Mouse (Mus musculus) hindbrain, embryonic 11.5 days (tissue): ENCODE results near the gene Gdf1. TPM values are rescaled to one million over a fixed set of nuclear protein-coding genes. Genes with fewer than 3 reads are reported as not detected.
A peak's percentile ranks its signal among the peaks of the same experiment; 100 is the strongest.

ENCODE experiments used
- ATAC-seq: fragments of 200-750 bp; cut with Nextera tagmentation; 2 replicates; pipeline ENCODE4 v1.8.0; 2017; ENCODE audit warnings: mild to moderate bottlenecking, moderate TSS enrichment, moderate library complexity; ENCODE audit not compliant: low FRiP score
- DNase-seq: peaks from one replicate; pipeline ENCODE4 v3.0.0-alpha.2; 2015; ENCODE audit warnings: low spot score
- H3K27ac ChIP-seq: fragments of 300-500 bp; sonication (generic); 2 replicates; pipeline ENCODE4 v1.5.1; 2014; ENCODE audit warnings: mild to moderate bottlenecking, low read depth, low read length
- H3K27me3 ChIP-seq: fragments of 300-500 bp; sonication (generic); 2 replicates; pipeline ENCODE4 v1.6.1; 2014; ENCODE audit warnings: mild to moderate bottlenecking, low read length, moderate library complexity, mixed read lengths; ENCODE audit not compliant: control insufficient read depth, insufficient read depth
- H3K36me3 ChIP-seq: fragments of 300-500 bp; sonication (generic); 2 replicates; pipeline ENCODE4 v1.6.1; 2014; ENCODE audit warnings: mild to moderate bottlenecking, low read length, moderate library complexity, mixed read lengths; ENCODE audit not compliant: control insufficient read depth, insufficient read depth
- H3K4me1 ChIP-seq: fragments of 300-500 bp; sonication (generic); replicated peaks from 2 replicates; pipeline ENCODE4 v1.6.1; 2014; ENCODE audit warnings: low read length, mixed read lengths; ENCODE audit not compliant: control insufficient read depth, insufficient read depth
- H3K4me2 ChIP-seq: fragments of 300-500 bp; sonication (generic); replicated peaks from 2 replicates; pipeline ENCODE4 v1.6.1; 2014; ENCODE audit warnings: mild to moderate bottlenecking, low read depth, low read length
- H3K4me3 ChIP-seq: fragments of 300-500 bp; sonication (generic); 2 replicates; pipeline ENCODE4 v1.5.1; 2014; ENCODE audit warnings: low read depth, low read length
- H3K9ac ChIP-seq: fragments of 300-500 bp; sonication (generic); 2 replicates; pipeline ENCODE4 v1.6.1; 2014; ENCODE audit warnings: low read depth, low read length
- H3K9me3 ChIP-seq: fragments of 300-500 bp; sonication (generic); 2 replicates; pipeline ENCODE4 v1.6.1; 2016; ENCODE audit warnings: low read length; ENCODE audit not compliant: control insufficient read depth
- whole genome bisulfite sequencing: fragments of 180-500 bp; shearing (Covaris S2); extraction: QIAGEN DNeasy Blood & Tissue Kit; methylation state at CpG from one replicate; pipeline ENCODE4 v1.1.7; 2014; 5-methylcytosine and 5-hydroxymethylcytosine counted together
- polyA plus RNA-seq: library from polyadenylated mRNA; unstranded; fragments of >200 nt; fragmentation: Nextera tagmentation; extraction: Ambion mirVana; gene quantifications from 2 replicates; pipeline ENCODE4 v1.2.1, GENCODE M21; 2014

The Gdf1 gene
- polyA plus RNA-seq, 1 experiment from 2014 or later = 1.3 TPM

DNA sequence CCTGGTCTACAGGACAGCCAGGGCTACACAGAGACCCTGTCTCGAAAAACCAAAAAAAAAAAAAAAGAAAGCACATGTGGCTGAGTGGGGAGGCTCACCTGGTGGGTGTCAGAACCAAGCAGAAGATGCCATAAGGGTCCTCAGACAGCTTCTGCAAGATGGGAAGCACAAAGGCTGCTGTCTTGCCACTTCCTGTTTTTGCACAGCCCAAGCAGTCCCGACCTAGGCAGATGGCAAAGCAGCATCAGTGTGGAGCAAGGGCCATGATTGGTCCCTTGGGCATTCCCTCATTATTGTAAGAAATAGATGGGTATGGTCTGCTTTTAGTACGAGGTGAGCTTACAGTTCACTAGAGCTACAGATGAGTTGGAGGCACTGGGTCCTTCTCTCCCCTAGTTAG is 28.7 kb upstream of the Gdf1 start:
- Histone ChIP-seq H3K4me3 (no peak overlapping the region), H3K9me3 (no peaks in the 10 kb centered on the region), H3K9ac (no peak overlapping the region), H3K4me2 (no peak overlapping the region), H3K4me1 (peaks cover 6% of the 10 kb centered on the region; the same call in 1 of the 2 replicates), H3K27me3 (no peaks in the 10 kb centered on the region), H3K36me3 (peaks cover 5% of the 10 kb centered on the region; the same call in 1 of the 2 replicates), H3K27ac (no peak overlapping the region)
- DNase-seq = no peak
- 87% methylated on average over 3 of the region's 3 CpGs for WGBS
- no peak for ATAC-seq

DNA sequence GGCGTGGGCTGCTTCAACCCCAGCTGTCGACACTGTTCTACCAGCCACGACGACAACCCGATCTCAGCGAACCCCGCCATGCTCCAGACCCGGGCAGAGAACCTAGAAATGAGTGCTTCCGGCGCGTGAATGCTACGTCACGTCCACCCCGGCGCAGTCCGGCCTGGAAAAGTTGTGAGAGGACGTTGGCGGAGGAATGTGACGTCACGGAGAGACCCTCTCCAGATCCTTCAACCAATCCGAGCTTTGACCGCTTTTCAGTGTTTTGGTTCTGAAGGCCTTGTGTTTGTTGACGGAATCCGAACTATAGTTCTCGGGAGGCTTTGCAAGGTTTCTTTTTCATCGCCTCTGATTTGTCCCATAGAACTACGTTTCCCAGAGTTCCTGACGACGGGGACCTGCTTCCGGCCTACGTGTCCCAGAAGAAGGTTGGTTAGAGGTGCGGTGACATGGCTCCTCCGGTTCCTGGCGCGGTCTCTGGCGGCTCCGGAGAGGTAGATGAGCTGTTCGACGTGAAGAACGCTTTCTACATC is 27.2 kb upstream of the Gdf1 start, which contains the start of the genes Ddx49 and Cope:
Gene Ddx49, minus strand, starts transcription at position 132 of the 533 bp plus-strand sequence.
Gene Cope, plus strand, starts transcription at position 161 of the 533 bp plus-strand sequence.
- Histone ChIP-seq H3K36me3 (peaks cover 4% of the 10 kb centered on the region; the same call in 1 of the 2 replicates), H3K4me1 (peaks cover 6% of the 10 kb centered on the region; the same call in 1 of the 2 replicates), H3K27me3 (no peaks in the 10 kb centered on the region), H3K9ac (peak within 1 kb of the TSS; percentile 57), H3K4me3 (peak within 1 kb of the TSS; percentile 63), H3K9me3 (no peaks in the 10 kb centered on the region), H3K4me2 (peak within 1 kb of the TSS; percentile 81), H3K27ac (no peak within 1 kb of the TSS)
- ATAC-seq (peak; percentile 93), DNase-seq (peak; percentile 97)
- WGBS = under 1% methylated on average over 40 of the region's 40 CpGs

DNA sequence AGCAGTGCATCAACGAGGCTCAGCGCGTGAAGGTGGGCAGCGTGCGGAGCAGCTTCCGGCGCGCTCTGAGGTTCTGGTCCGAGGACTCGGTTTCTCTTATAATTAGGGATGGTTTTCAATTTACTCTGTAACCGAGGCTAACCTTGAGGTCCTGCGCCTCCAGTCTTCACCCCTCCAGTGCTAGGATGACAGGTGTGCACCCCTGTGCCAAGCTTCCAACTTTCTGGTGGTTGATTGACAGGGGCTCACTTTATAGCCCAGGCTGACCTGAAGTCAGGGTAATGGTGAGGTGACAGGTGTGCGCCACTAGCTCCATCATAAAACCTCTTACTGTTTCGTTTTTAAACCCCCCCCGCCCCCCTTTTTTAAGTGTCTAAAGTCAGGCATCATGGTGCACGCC is 26.7 kb upstream of the Gdf1 start:
- H3K9ac ChIP-seq = peak overlapping the region; percentile 57
- DNase-seq (no peak), ATAC-seq (peak; percentile 34; the same call in 1 of the 2 replicates)
- no peaks in the 10 kb centered on the region for H3K27me3 ChIP-seq
- H3K4me2 ChIP-seq = peak overlapping the region; percentile 81
- H3K36me3 ChIP-seq = peaks cover 5% of the 10 kb centered on the region; the same call in 1 of the 2 replicates
- H3K4me1 ChIP-seq = peaks cover 6% of the 10 kb centered on the region; the same call in 1 of the 2 replicates
- no peaks in the 10 kb centered on the region for H3K9me3 ChIP-seq
- 5% methylated on average over 16 of the region's 16 CpGs for WGBS
- peak overlapping the region; percentile 63 for H3K4me3 ChIP-seq
- no peak overlapping the region for H3K27ac ChIP-seq

DNA sequence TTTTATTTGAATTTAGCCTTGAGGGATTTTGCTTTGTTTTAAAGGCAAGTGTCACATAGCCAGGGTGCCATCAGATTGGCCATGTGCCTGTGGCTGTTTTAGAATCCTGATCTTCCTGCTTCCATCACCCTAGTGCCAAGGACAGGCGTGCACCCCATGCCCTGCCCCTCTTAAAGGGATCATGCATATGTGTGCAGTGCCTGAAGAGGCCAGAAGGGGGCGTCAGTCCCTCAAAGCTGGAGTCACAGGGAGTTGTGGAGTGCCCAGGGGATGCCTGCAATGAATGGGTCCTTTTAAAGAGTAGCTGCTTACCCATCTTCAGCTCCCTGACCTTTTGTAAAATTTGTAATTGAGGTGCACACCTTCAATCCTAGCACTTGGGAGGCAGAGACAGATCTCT is 20.3 kb upstream of the Gdf1 start:
- Histone ChIP-seq H3K27ac (no peak overlapping the region), H3K36me3 (peaks cover 10% of the 10 kb centered on the region), H3K4me1 (no peaks in the 10 kb centered on the region; the same call in 1 of the 2 replicates), H3K9me3 (no peaks in the 10 kb centered on the region), H3K27me3 (no peaks in the 10 kb centered on the region), H3K4me2 (no peak overlapping the region), H3K9ac (no peak overlapping the region), H3K4me3 (no peak overlapping the region)
- DNase-seq (peak; percentile 71), ATAC-seq (no peak)
- 39% methylated on average over 2 of the region's 2 CpGs for WGBS

DNA sequence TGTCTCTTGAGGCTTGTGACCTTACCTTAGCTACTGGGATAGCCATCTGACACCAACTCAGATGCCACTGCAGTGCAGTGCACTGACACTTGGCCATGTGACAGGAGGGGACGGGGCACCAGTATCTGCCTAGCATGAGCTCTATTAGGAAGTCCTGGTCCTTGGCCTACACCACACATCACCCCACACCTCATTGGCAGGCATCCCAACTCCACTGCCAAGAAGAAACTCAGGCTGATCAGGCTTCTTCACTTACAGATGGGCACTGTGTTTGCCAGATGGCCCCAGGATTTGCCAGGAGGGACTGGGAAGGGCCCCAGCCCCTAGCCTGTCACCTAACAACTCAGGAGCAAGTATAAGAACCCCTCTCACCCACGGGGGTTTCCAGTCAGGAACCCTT is 16.2 kb upstream of the Gdf1 start:
- Histone ChIP-seq H3K4me3 (no peak overlapping the region), H3K27me3 (no peaks in the 10 kb centered on the region), H3K4me2 (no peak overlapping the region), H3K9ac (no peak overlapping the region), H3K9me3 (no peaks in the 10 kb centered on the region), H3K27ac (no peak overlapping the region), H3K4me1 (peaks cover 8% of the 10 kb centered on the region), H3K36me3 (peaks cover 5% of the 10 kb centered on the region; the same call in 1 of the 2 replicates)
- WGBS = 94% methylated on average over 2 of the region's 2 CpGs
- DNase-seq (no peak), ATAC-seq (no peak)

DNA sequence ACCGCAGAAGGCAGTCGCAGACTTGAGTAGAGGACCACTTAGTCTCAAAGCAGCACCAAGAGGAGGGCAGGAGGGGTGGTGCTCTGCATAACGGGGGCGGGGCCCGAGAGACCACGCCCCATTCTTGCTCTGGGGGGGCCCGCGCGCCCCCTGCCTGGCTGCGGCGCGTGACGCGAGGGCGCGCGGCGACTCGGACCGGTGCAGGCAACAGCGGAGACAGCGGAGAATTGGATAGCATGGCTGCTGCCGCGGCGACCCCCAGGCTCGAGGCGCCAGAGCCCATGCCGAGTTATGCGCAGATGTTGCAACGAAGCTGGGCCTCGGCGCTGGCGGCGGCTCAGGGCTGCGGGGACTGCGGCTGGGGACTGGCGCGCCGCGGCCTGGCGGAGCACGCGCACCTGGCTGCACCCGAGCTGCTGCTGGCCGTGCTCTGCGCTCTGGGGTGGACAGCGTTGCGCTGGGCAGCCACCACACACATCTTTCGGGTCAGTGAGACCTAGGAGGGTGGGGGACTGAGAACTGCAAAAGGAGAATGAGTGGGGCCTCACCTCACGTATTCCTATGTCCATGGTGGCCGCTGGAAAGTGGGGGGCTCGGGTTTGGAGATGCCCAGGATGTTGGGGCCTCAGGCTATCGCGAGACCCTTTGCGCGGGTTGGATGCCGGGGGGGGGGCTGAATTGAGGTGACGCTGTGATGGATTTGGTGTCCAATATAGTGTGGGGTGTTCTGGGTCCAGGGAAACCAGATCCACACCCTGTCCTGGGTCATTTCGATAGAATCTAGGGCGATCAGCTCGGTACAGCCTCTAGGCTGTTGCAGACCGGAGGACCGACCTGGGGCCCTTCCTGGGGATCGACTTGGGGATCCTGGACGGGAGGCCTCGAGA is 13.8 kb upstream of the Gdf1 start, which contains the start of gene Cers1:
Gene Cers1, plus strand, starts transcription at position 152 of the 887 bp plus-strand sequence.
- Histone ChIP-seq H3K27ac (peak within 1 kb of the TSS; percentile 83), H3K4me3 (peak within 1 kb of the TSS; percentile 52), H3K27me3 (0 out of 2 replicates have a peak, but pooled peaks cover 2% of the 10 kb centered on the region), H3K9me3 (no peaks in the 10 kb centered on the region), H3K4me1 (peaks cover 8% of the 10 kb centered on the region), H3K36me3 (peaks cover 4% of the 10 kb centered on the region; the same call in 1 of the 2 replicates), H3K4me2 (peak within 1 kb of the TSS; percentile 73), H3K9ac (peak within 1 kb of the TSS; percentile 69)
- DNase-seq (peak; percentile 80), ATAC-seq (peak; percentile 63)
- 3% methylated on average over 66 of the region's 66 CpGs for WGBS

DNA sequence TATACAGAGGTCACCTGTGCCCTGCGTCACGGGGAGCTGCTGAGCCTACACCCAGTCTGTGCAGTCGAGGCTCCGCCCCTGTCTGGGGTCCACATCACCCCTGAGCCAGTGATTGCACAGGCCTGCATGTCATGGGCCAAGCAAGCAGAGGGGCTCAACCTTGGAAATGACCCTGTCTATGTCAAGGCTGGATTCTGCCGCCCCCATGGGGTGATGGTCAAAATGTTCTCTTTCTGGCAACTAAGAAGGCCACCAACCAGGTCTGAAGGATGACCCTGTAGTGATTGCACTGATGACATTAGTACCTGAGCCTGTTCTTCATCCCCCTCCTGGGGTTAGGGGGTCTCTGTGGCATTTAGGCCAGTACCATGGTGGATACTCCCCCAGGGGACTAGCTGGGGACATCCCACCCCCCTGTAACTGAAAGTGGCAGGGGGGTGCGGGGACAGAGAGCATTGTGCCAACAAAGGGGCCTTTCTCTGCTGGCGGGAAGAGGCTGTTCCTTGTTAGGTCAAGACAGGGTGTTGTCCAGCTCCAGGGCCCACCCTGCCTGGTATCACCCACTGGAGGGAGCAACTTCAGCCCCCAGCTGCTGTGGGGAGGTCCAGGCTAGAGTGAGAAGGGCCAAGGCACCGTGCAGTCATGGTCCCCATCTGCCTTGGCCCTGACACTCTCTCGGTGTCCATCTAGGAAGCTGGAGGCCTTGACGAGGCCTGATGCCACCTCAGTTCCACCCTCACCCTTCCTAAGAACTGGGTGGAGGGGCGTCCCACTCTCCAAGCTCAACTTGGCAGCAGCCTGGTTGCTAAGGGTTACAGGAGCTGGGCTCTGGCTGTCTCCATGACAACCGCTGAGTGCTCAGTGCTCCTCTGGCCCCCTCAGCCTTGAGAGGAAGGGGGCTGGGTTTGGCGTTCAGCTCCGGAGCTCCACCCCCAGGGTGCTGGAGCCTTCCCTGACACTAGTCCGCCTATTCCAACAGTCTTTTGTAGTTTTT is 12.8 kb upstream of the Gdf1 start:
- WGBS = 8% methylated on average over 15 of the region's 15 CpGs
- Histone ChIP-seq H3K4me2 (peak overlapping the region; percentile 73), H3K9ac (peak overlapping the region; percentile 69), H3K9me3 (no peaks in the 10 kb centered on the region), H3K36me3 (peaks cover 4% of the 10 kb centered on the region; the same call in 1 of the 2 replicates), H3K27me3 (0 out of 2 replicates have a peak, but pooled peaks cover 2% of the 10 kb centered on the region), H3K4me1 (peaks cover 8% of the 10 kb centered on the region), H3K27ac (peak overlapping the region; percentile 83), H3K4me3 (peak overlapping the region; percentile 52)
- peak; percentile 90 for DNase-seq
- ATAC-seq = peak; percentile 89

DNA sequence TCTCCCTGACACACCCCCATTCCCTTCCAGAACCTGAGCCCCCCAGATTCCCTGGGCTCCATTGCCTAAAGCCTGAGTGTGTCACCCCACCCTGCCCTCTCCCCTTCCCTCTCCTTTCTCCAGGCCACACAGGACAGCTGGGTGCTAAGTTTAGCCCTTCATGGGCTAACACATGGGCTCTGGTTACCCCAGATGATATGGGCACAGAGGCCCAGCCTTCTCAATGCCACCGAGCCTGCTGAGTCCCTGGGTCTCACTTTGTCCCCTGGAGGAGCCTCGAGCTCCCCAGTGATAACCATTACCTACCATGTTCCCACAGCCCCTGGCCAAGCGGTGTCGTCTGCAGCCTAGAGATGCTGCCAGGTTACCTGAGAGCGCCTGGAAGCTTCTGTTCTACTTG is 11.7 kb upstream of the Gdf1 start:
- Histone ChIP-seq H3K9ac (no peak overlapping the region), H3K4me3 (no peak overlapping the region), H3K27me3 (0 out of 2 replicates have a peak, but pooled peaks cover 2% of the 10 kb centered on the region), H3K4me1 (peaks cover 8% of the 10 kb centered on the region), H3K4me2 (no peak overlapping the region), H3K27ac (peak overlapping the region; percentile 8; the same call in 1 of the 2 replicates), H3K9me3 (no peaks in the 10 kb centered on the region), H3K36me3 (peaks cover 3% of the 10 kb centered on the region; the same call in 1 of the 2 replicates)
- ATAC-seq (no peak), DNase-seq (no peak)
- 86% methylated on average over 5 of the region's 5 CpGs for WGBS
